Mouse (Mus musculus) spleen, adult 2 months (tissue): ENCODE results near the gene Nat8f6. TPM values are rescaled to one million over a fixed set of nuclear protein-coding genes. Genes with fewer than 3 reads are reported as not detected.
"Not testable (repeated sequence)": the region's sequence is repeated elsewhere in the genome, so short reads cannot be mapped to it uniquely, and the experiment has no call there.

Experiments
- DNase-seq, 2 experiments: peaks; one replicate each; pipeline versions ENCODE4 v3.0.0 to v3.0.0-alpha.2; 2012 to 2021; ENCODE audit warnings: low spot score in 2 of 2, low read depth in 1 of 2
- H3K27ac ChIP-seq: fragments of 200-500 bp; 2 replicates; pipeline ENCODE4 v1.5.1; 2012; ENCODE audit warnings: low read length, inconsistent platforms; ENCODE audit not compliant: insufficient read depth
- H3K27me3 ChIP-seq: fragments of 200-500 bp; 2 replicates; pipeline ENCODE4 v1.6.1; 2012; ENCODE audit warnings: mild to moderate bottlenecking, moderate library complexity, low read length, inconsistent platforms; ENCODE audit not compliant: control insufficient read depth, insufficient read depth
- H3K36me3 ChIP-seq: fragments of 200-500 bp; 2 replicates; pipeline ENCODE4 v1.6.1; 2012; ENCODE audit warnings: mild to moderate bottlenecking, low read length, inconsistent platforms; ENCODE audit not compliant: control insufficient read depth, insufficient read depth
- H3K4me1 ChIP-seq: fragments of 200-500 bp; 2 replicates; pipeline ENCODE4 v1.6.1; 2011; ENCODE audit warnings: inconsistent platforms; ENCODE audit not compliant: control insufficient read depth, insufficient read depth, insufficient read length
- H3K4me3 ChIP-seq: fragments of 200-500 bp; 2 replicates; pipeline ENCODE4 v1.5.1; 2011; ENCODE audit warnings: mild to moderate bottlenecking, inconsistent platforms; ENCODE audit not compliant: insufficient read depth, insufficient read length; ENCODE audit errors: extremely low read depth
- CTCF ChIP-seq: fragments of 200-500 bp; IDR thresholded peaks from 2 replicates; pipeline ENCODE4 v1.5.1; 2011; ENCODE audit warnings: mild to moderate bottlenecking, inconsistent platforms; ENCODE audit not compliant: insufficient read depth, insufficient read length, insufficient replicate concordance; ENCODE audit errors: extremely low read depth
- POLR2A ChIP-seq: fragments of 200-500 bp; IDR thresholded peaks from 2 replicates; pipeline ENCODE4 v1.6.1; 2011; ENCODE audit warnings: low read depth, low read length, inconsistent platforms
- WGBS: fragments of 180-500 bp; shearing (Covaris S2); methylation state at CpG from one replicate; pipeline ENCODE4 v1.1.7; 2018; 5-methylcytosine and 5-hydroxymethylcytosine counted together
- polyA plus RNA-seq: library from polyadenylated mRNA; depleted of rRNA; stranded (reverse); fragments of >200 nt; gene quantifications from 2 replicates; pipeline ENCODE4 v1.2.3, GENCODE M21; 2012

Nat8f6 gene
- polyA plus RNA-seq, 1 experiment: 0.27 TPM

GRCm38 (mm10) chr6:85831796-85832321 is 11.1 kb upstream of the Nat8f6 start, which contains the start of gene Nat8:
TSS of gene Nat8 (minus strand) at chr6:85832082.
- H3K27ac ChIP-seq: no peak within 1 kb of the TSS
- 76% methylated on average over 7 of the region's 7 CpGs for WGBS
- H3K4me3 ChIP-seq: no peak within 1 kb of the TSS
- no peaks in the 10 kb centered on the region for H3K36me3 ChIP-seq
- TF ChIP-seq CTCF (no peak), POLR2A (no peak)
- H3K27me3 ChIP-seq: no peaks in the 10 kb centered on the region
- H3K4me1 ChIP-seq: no peaks in the 10 kb centered on the region
- no peak for DNase-seq

GRCm38 (mm10) chr6:85829462-85829861 is 8.7 kb upstream of the Nat8f6 start:
- Histone ChIP-seq H3K36me3 (no peaks in the 10 kb centered on the region), H3K4me3 (no peak overlapping the region), H3K4me1 (no peaks in the 10 kb centered on the region), H3K27me3 (no peaks in the 10 kb centered on the region), H3K27ac (no peak overlapping the region)
- no peak for DNase-seq
- 63% methylated on average over 1 of the region's 1 CpGs for WGBS
- TF ChIP-seq CTCF (no peak), POLR2A (no peak)

GRCm38 (mm10) chr6:85825886-85826285 is 5.1 kb upstream of the Nat8f6 start:
- TF ChIP-seq CTCF (no peak), POLR2A (no peak)
- DNase-seq: no peak
- Histone ChIP-seq H3K27ac (no peak overlapping the region), H3K36me3 (no peaks in the 10 kb centered on the region), H3K4me3 (no peak overlapping the region), H3K4me1 (no peaks in the 10 kb centered on the region), H3K27me3 (no peaks in the 10 kb centered on the region)
- WGBS: 82% methylated on average over 2 of the region's 2 CpGs

DNA sequence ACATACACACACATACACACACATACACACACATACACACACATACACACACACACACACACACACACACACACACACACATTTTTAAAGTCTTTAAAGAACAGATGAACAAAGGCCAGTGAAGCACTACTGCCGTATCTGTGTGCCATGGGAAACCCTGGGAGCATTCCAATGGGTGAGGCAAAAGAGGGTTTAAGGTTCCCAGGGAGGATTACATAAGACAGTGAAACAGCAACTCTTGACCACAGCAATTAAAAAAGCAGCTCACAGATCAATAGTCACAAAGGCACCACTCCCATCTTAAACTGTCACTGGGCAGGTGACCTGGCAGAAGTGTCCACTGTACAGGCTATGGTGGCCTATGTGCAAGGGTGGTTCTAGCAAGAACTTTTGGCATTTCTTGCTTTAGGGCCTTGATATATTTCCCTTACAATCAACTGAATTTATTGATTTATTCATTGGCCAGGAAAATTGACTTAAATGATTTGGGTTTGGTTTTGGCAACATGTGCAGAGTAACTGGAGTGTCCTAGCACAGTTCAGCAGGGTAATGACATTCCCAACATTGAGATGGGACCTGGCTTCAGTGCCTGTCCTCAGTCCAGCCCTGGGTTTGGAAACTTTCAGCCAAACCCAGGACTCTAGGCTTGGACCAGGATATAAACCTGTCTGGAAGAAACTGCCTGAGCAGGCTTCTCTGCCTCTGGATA is 2.8 kb upstream of the Nat8f6 start:
- no peak for DNase-seq
- WGBS: 96% methylated on average over 1 of the region's 1 CpGs
- H3K4me3 ChIP-seq: no peak overlapping the region
- no peaks in the 10 kb centered on the region for H3K36me3 ChIP-seq
- no peaks in the 10 kb centered on the region for H3K4me1 ChIP-seq
- H3K27ac ChIP-seq: no peak overlapping the region
- H3K27me3 ChIP-seq: no peaks in the 10 kb centered on the region
- TF ChIP-seq POLR2A: no peak
- TF ChIP-seq CTCF: no peak

DNA sequence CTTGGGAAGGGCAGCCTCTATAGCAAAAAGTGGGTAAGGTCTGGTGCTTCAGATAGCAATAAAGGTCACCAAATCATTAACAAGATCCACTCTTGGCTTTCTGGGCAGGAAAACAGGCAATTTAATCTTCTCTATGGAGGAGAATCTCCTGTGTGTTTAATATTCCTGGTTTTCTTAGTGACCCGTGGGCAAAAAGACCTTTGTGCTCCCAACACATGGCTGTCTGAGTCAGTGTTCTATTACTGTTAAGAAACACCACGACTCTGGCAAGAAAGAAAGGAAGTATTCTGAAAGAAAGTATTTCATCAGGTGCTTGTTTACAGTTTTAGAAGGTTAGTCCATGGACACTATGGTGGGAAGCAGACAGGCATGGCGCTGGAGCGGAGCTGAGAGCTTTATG is 1.5 kb upstream of the Nat8f6 start:
- WGBS: 78% methylated on average over 4 of the region's 4 CpGs
- no peaks in the 10 kb centered on the region for H3K4me1 ChIP-seq
- H3K27ac ChIP-seq: no peak overlapping the region
- H3K27me3 ChIP-seq: no peaks in the 10 kb centered on the region
- no peaks in the 10 kb centered on the region for H3K36me3 ChIP-seq
- TF ChIP-seq CTCF: no peak
- no peak for TF ChIP-seq POLR2A
- H3K4me3 ChIP-seq: no peak overlapping the region
- DNase-seq: no peak

- 57% methylated on average over 1 of the region's 1 CpGs for WGBS
- H3K27ac ChIP-seq: no peak overlapping the region
- no peak overlapping the region for H3K4me3 ChIP-seq
- no peaks in the 10 kb centered on the region for H3K36me3 ChIP-seq
- H3K4me1 ChIP-seq: no peaks in the 10 kb centered on the region
- no peaks in the 10 kb centered on the region for H3K27me3 ChIP-seq
- DNase-seq: no peak
- no peak for TF ChIP-seq POLR2A
- no peak for TF ChIP-seq CTCF
Observed at GRCm38 (mm10) chr6:85818338-85818737, 2.4 kb downstream of the Nat8f6 start.

GRCm38 (mm10) chr6:85813339-85813738 is 7.4 kb downstream of the Nat8f6 start:
- Histone ChIP-seq H3K4me3 (no peak overlapping the region), H3K4me1 (no peaks in the 10 kb centered on the region), H3K27ac (no peak overlapping the region), H3K27me3 (no peaks in the 10 kb centered on the region), H3K36me3 (no peaks in the 10 kb centered on the region)
- DNase-seq: no peak
- TF ChIP-seq CTCF (no peak), POLR2A (no peak)
- WGBS: 92% methylated on average over 2 of the region's 2 CpGs

- not testable (repeated sequence) for H3K4me3 ChIP-seq, H3K4me1 ChIP-seq, H3K27me3 ChIP-seq, H3K27ac ChIP-seq, DNase-seq, H3K36me3 ChIP-seq
- WGBS: 77% methylated on average over 3 of the region's 3 CpGs
Observed at GRCm38 (mm10) chr6:85810942-85811537, 9.7 kb downstream of the Nat8f6 start.

- H3K27ac ChIP-seq: not testable (repeated sequence)
Observed at GRCm38 (mm10) chr6:85810514-85810913, 10.2 kb downstream of the Nat8f6 start.

DNA sequence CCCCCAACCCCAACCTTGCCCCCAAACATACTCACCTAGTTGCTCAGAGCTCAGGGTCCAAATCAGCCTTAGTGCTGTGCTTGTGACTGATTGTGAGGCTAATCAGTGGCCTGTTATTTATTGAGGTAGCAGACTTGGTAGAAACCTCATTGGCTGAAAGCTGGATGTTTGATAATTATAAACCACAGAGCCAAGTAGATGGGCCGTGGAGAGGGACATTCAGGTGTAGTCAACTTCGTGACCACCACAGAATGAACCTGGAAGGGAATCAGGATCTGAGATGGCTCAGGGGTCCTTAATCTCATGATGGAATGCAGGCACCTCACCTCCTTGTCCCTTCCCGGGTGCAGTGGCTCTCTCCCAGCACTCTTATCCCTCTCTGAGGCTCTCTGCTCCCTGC is 11.0 kb downstream of the Nat8f6 start:
- WGBS: 62% methylated on average over 3 of the region's 3 CpGs
- H3K4me1 ChIP-seq, H3K4me3 ChIP-seq, DNase-seq, H3K27ac ChIP-seq, H3K27me3 ChIP-seq, H3K36me3 ChIP-seq: not testable (repeated sequence)

More at GRCm38 (mm10) chr6:85810514-85810913, 10.2 kb downstream of the Nat8f6 start:
- H3K4me3 ChIP-seq, DNase-seq, H3K27me3 ChIP-seq, H3K4me1 ChIP-seq, H3K36me3 ChIP-seq: not testable (repeated sequence)
- WGBS: 84% methylated on average over 3 of the region's 3 CpGs
